Mouse (Mus musculus): ENCODE data around the gene Lrba. TPM values are rescaled to one million over a fixed set of nuclear protein-coding genes. Genes with fewer than 3 reads are reported as not detected.

The Lrba gene
- polyA plus RNA-seq, 1 experiment from 2014 or later = 4.2 TPM

GRCm38 (mm10) chr3:86231532-86232086, 7.1 kb downstream of the Lrba start:
- Histone ChIP-seq H3K36me3 (ENCODE audit: control insufficient read depth, insufficient read depth, low read length) (peaks cover 2% of the 10 kb centered on the region; the same call in 1 of the 2 replicates), H3K4me1 (replicated peaks; ENCODE audit: control insufficient read depth, insufficient read depth, low read length) (no peaks in the 10 kb centered on the region), H3K27me3 (replicated peaks; ENCODE audit: control insufficient read depth, insufficient read depth, low read length) (no peaks in the 10 kb centered on the region), H3K9ac (ENCODE audit: low read depth, low read length) (no peak overlapping the region), H3K4me2 (no peak overlapping the region), H3K9me3 (ENCODE audit: control insufficient read depth, low read length) (no peaks in the 10 kb centered on the region), H3K4me3 (ENCODE audit: low read depth, low read length) (no peak overlapping the region), H3K27ac (ENCODE audit: low read depth, low read length) (no peak overlapping the region)
- ATAC-seq (replicated peaks; ENCODE audit: low FRiP score) (no peak), DNase-seq (ENCODE audit: low spot score) (no peak)
- WGBS = 54% methylated on average over 1 of the region's 1 CpGs

GRCm38 (mm10) chr3:86247193-86247592, 22.7 kb downstream of the Lrba start:
- no peaks in the 10 kb centered on the region for H3K4me1 ChIP-seq (replicated peaks; ENCODE audit: control insufficient read depth, insufficient read depth, low read length)
- H3K27ac ChIP-seq (ENCODE audit: low read depth, low read length) = no peak overlapping the region
- 83% methylated on average over 8 of the region's 8 CpGs for WGBS
- H3K9me3 ChIP-seq (ENCODE audit: control insufficient read depth, low read length) = no peaks in the 10 kb centered on the region
- H3K27me3 ChIP-seq (replicated peaks; ENCODE audit: control insufficient read depth, insufficient read depth, low read length) = no peaks in the 10 kb centered on the region
- no peak overlapping the region for H3K4me3 ChIP-seq (ENCODE audit: low read depth, low read length)
- H3K36me3 ChIP-seq (ENCODE audit: control insufficient read depth, insufficient read depth, low read length) = no peaks in the 10 kb centered on the region
- no peak for ATAC-seq (replicated peaks; ENCODE audit: low FRiP score)
- H3K9ac ChIP-seq (ENCODE audit: low read depth, low read length) = no peak overlapping the region
- no peak for DNase-seq (ENCODE audit: low spot score)
- no peak overlapping the region for H3K4me2 ChIP-seq

GRCm38 (mm10) chr3:86251212-86251611, 26.7 kb downstream of the Lrba start:
- H3K27ac ChIP-seq (ENCODE audit: low read depth, low read length) = peak overlapping the region; percentile 61; the same call in 1 of the 2 replicates
- WGBS = 57% methylated on average over 1 of the region's 1 CpGs
- no peak for DNase-seq (ENCODE audit: low spot score)
- H3K4me3 ChIP-seq (ENCODE audit: low read depth, low read length) = 0 out of 2 replicates have a peak overlapping the region, but pooled peaks have one; percentile 14
- H3K4me2 ChIP-seq = peak overlapping the region; percentile 54
- H3K36me3 ChIP-seq (ENCODE audit: control insufficient read depth, insufficient read depth, low read length) = no peaks in the 10 kb centered on the region
- 0 out of 2 replicates have a peak, but pooled peaks cover 2% of the 10 kb centered on the region for H3K4me1 ChIP-seq (replicated peaks; ENCODE audit: control insufficient read depth, insufficient read depth, low read length)
- ATAC-seq (replicated peaks; ENCODE audit: low FRiP score) = peak; percentile 99
- H3K9me3 ChIP-seq (ENCODE audit: control insufficient read depth, low read length) = no peaks in the 10 kb centered on the region
- H3K27me3 ChIP-seq (replicated peaks; ENCODE audit: control insufficient read depth, insufficient read depth, low read length) = no peaks in the 10 kb centered on the region
- no peak overlapping the region for H3K9ac ChIP-seq (ENCODE audit: low read depth, low read length)

GRCm38 (mm10) chr3:86252588-86252987, 28.1 kb downstream of the Lrba start:
- H3K4me1 ChIP-seq (replicated peaks; ENCODE audit: control insufficient read depth, insufficient read depth, low read length) = 0 out of 2 replicates have a peak, but pooled peaks cover 2% of the 10 kb centered on the region
- H3K36me3 ChIP-seq (ENCODE audit: control insufficient read depth, insufficient read depth, low read length) = no peaks in the 10 kb centered on the region
- no peaks in the 10 kb centered on the region for H3K9me3 ChIP-seq (ENCODE audit: control insufficient read depth, low read length)
- no peak overlapping the region for H3K4me3 ChIP-seq (ENCODE audit: low read depth, low read length)
- DNase-seq (ENCODE audit: low spot score) (no peak), ATAC-seq (replicated peaks; ENCODE audit: low FRiP score) (no peak)
- no peak overlapping the region for H3K27ac ChIP-seq (ENCODE audit: low read depth, low read length)
- no peak overlapping the region for H3K4me2 ChIP-seq
- H3K9ac ChIP-seq (ENCODE audit: low read depth, low read length) = no peak overlapping the region
- H3K27me3 ChIP-seq (replicated peaks; ENCODE audit: control insufficient read depth, insufficient read depth, low read length) = no peaks in the 10 kb centered on the region

- ATAC-seq (replicated peaks; ENCODE audit: low FRiP score) = no peak
- Histone ChIP-seq H3K4me2 (no peak overlapping the region), H3K4me1 (replicated peaks; ENCODE audit: control insufficient read depth, insufficient read depth, low read length) (0 out of 2 replicates have a peak, but pooled peaks cover 2% of the 10 kb centered on the region), H3K27ac (ENCODE audit: low read depth, low read length) (no peak overlapping the region), H3K9ac (ENCODE audit: low read depth, low read length) (no peak overlapping the region), H3K36me3 (ENCODE audit: control insufficient read depth, insufficient read depth, low read length) (no peaks in the 10 kb centered on the region), H3K27me3 (replicated peaks; ENCODE audit: control insufficient read depth, insufficient read depth, low read length) (no peaks in the 10 kb centered on the region), H3K9me3 (ENCODE audit: control insufficient read depth, low read length) (no peaks in the 10 kb centered on the region), H3K4me3 (ENCODE audit: low read depth, low read length) (no peak overlapping the region)
- no peak for DNase-seq (ENCODE audit: low spot score)
- 61% methylated on average over 3 of the region's 3 CpGs for WGBS
Observed at GRCm38 (mm10) chr3:86253071-86253470, 28.6 kb downstream of the Lrba start.

- Histone ChIP-seq H3K4me1 (replicated peaks; ENCODE audit: control insufficient read depth, insufficient read depth, low read length) (0 out of 2 replicates have a peak, but pooled peaks cover 2% of the 10 kb centered on the region), H3K27me3 (replicated peaks; ENCODE audit: control insufficient read depth, insufficient read depth, low read length) (no peaks in the 10 kb centered on the region), H3K27ac (ENCODE audit: low read depth, low read length) (no peak overlapping the region), H3K9me3 (ENCODE audit: control insufficient read depth, low read length) (no peaks in the 10 kb centered on the region), H3K9ac (ENCODE audit: low read depth, low read length) (no peak overlapping the region), H3K4me3 (ENCODE audit: low read depth, low read length) (no peak overlapping the region), H3K4me2 (no peak overlapping the region), H3K36me3 (ENCODE audit: control insufficient read depth, insufficient read depth, low read length) (no peaks in the 10 kb centered on the region)
- ATAC-seq (replicated peaks; ENCODE audit: low FRiP score) (no peak), DNase-seq (ENCODE audit: low spot score) (no peak)
- 69% methylated on average over 1 of the region's 1 CpGs for WGBS
Observed at GRCm38 (mm10) chr3:86253791-86254190, 29.3 kb downstream of the Lrba start.

- H3K27ac ChIP-seq (ENCODE audit: low read depth, low read length) = no peak overlapping the region
- no peaks in the 10 kb centered on the region for H3K4me1 ChIP-seq (replicated peaks; ENCODE audit: control insufficient read depth, insufficient read depth, low read length)
- H3K27me3 ChIP-seq (replicated peaks; ENCODE audit: control insufficient read depth, insufficient read depth, low read length) = no peaks in the 10 kb centered on the region
- peak; percentile 63 for ATAC-seq (replicated peaks; ENCODE audit: low FRiP score)
- no peak overlapping the region for H3K4me3 ChIP-seq (ENCODE audit: low read depth, low read length)
- no peak overlapping the region for H3K4me2 ChIP-seq
- no peaks in the 10 kb centered on the region for H3K9me3 ChIP-seq (ENCODE audit: control insufficient read depth, low read length)
- no peak overlapping the region for H3K9ac ChIP-seq (ENCODE audit: low read depth, low read length)
- H3K36me3 ChIP-seq (ENCODE audit: control insufficient read depth, insufficient read depth, low read length) = no peaks in the 10 kb centered on the region
- WGBS = 28% methylated on average over 1 of the region's 1 CpGs
- DNase-seq (ENCODE audit: low spot score) = no peak
Observed at GRCm38 (mm10) chr3:86268074-86268702, 43.7 kb downstream of the Lrba start.

GRCm38 (mm10) chr3:86275651-86276050, 51.2 kb downstream of the Lrba start:
- no peaks in the 10 kb centered on the region for H3K27me3 ChIP-seq (replicated peaks; ENCODE audit: control insufficient read depth, insufficient read depth, low read length)
- no peak overlapping the region for H3K9ac ChIP-seq (ENCODE audit: low read depth, low read length)
- H3K9me3 ChIP-seq (ENCODE audit: control insufficient read depth, low read length) = no peaks in the 10 kb centered on the region
- no peak overlapping the region for H3K4me2 ChIP-seq
- H3K4me3 ChIP-seq (ENCODE audit: low read depth, low read length) = no peak overlapping the region
- no peak overlapping the region for H3K27ac ChIP-seq (ENCODE audit: low read depth, low read length)
- ATAC-seq (replicated peaks; ENCODE audit: low FRiP score) (no peak), DNase-seq (ENCODE audit: low spot score) (no peak)
- 48% methylated on average over 1 of the region's 1 CpGs for WGBS
- H3K36me3 ChIP-seq (ENCODE audit: control insufficient read depth, insufficient read depth, low read length) = no peaks in the 10 kb centered on the region
- no peaks in the 10 kb centered on the region for H3K4me1 ChIP-seq (replicated peaks; ENCODE audit: control insufficient read depth, insufficient read depth, low read length)

- H3K9me3 ChIP-seq (ENCODE audit: control insufficient read depth, low read length) = no peaks in the 10 kb centered on the region
- no peak overlapping the region for H3K4me3 ChIP-seq (ENCODE audit: low read depth, low read length)
- no peaks in the 10 kb centered on the region for H3K4me1 ChIP-seq (replicated peaks; ENCODE audit: control insufficient read depth, insufficient read depth, low read length)
- H3K27ac ChIP-seq (ENCODE audit: low read depth, low read length) = no peak overlapping the region
- no peaks in the 10 kb centered on the region for H3K36me3 ChIP-seq (ENCODE audit: control insufficient read depth, insufficient read depth, low read length)
- H3K27me3 ChIP-seq (replicated peaks; ENCODE audit: control insufficient read depth, insufficient read depth, low read length) = no peaks in the 10 kb centered on the region
- H3K4me2 ChIP-seq = no peak overlapping the region
- no peak overlapping the region for H3K9ac ChIP-seq (ENCODE audit: low read depth, low read length)
- ATAC-seq (replicated peaks; ENCODE audit: low FRiP score) (no peak), DNase-seq (ENCODE audit: low spot score) (no peak)
- 69% methylated on average over 8 of the region's 8 CpGs for WGBS
Observed at GRCm38 (mm10) chr3:86291326-86291725, 66.8 kb downstream of the Lrba start.

All from liver, embryonic 11.5 days (tissue).